Mouse (Mus musculus) heart, postnatal 0 days (tissue): Measurements from ENCODE around the gene Fads2.

ENCODE experiments used
- CTCF ChIP-seq: IDR thresholded peaks from 2 replicates; pipeline ENCODE4 v1.5.1; 2016; ENCODE audit warnings: antibody characterized with exemption, control low read depth, low read depth
- EP300 ChIP-seq: IDR thresholded peaks from 2 replicates; pipeline ENCODE4 v1.6.1; 2016; ENCODE audit warnings: antibody characterized with exemption, low read depth

DNA sequence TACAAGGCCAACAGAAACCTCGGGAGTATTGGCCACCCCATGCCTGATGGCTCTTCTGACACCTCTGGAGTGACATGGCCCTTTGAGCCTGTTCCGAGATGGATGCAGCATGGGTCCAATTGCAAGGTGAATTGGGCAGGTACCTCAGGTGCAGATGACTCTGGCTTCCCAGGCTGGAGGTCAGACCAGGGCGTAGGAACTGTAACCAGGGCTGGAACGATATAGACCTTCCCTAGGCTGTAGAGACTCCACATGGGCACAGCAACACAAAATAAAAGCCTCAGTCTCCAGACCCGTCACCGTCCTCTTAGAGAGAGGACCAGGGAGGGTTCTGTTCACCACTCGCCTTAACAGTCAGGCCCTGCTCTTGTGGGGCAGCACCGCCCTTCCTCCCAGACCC is 39.3 kb downstream of the Fads2 start:
- TF ChIP-seq CTCF = no peak
- no peak for TF ChIP-seq EP300
